Mouse (Mus musculus): ENCODE results near the gene Mad1l1. TPM values are rescaled to one million over a fixed set of nuclear protein-coding genes. Genes with fewer than 3 reads are reported as not detected.

The Mad1l1 gene
- polyA plus RNA-seq, 1 experiment from 2014 or later, result 43.7 TPM

GRCm38 (mm10) chr5:140042002-140042611, 279.2 kb downstream of the Mad1l1 start:
- WGBS, result 75% methylated on average over 3 of the region's 3 CpGs
- Histone ChIP-seq H3K9me3 (replicated peaks; ENCODE audit: control insufficient read depth, low read length) (no peaks in the 10 kb centered on the region), H3K36me3 (replicated peaks; ENCODE audit: control insufficient read depth, insufficient read depth, low read depth, low read length) (no peaks in the 10 kb centered on the region), H3K27me3 (ENCODE audit: control insufficient read depth, insufficient read depth, low read length) (no peaks in the 10 kb centered on the region), H3K4me2 (ENCODE audit: low read depth, low read length) (no peak overlapping the region), H3K9ac (replicated peaks; ENCODE audit: low read length) (no peak overlapping the region), H3K27ac (replicated peaks; ENCODE audit: low read depth, low read length) (no peak overlapping the region), H3K4me3 (ENCODE audit: low read depth, low read length) (no peak overlapping the region), H3K4me1 (ENCODE audit: control insufficient read depth, insufficient read depth, low read length) (no peaks in the 10 kb centered on the region)
- ATAC-seq (replicated peaks; ENCODE audit: insufficient number of reproducible peaks, low FRiP score, low TSS enrichment, low read depth) (no peak; the same call in 1 of the 2 replicates), DNase-seq (ENCODE audit: low spot score) (no peak)

GRCm38 (mm10) chr5:140041055-140041454, 280.3 kb downstream of the Mad1l1 start:
- no peak for ATAC-seq (replicated peaks; ENCODE audit: insufficient number of reproducible peaks, low FRiP score, low TSS enrichment, low read depth)
- Histone ChIP-seq H3K36me3 (replicated peaks; ENCODE audit: control insufficient read depth, insufficient read depth, low read depth, low read length) (no peaks in the 10 kb centered on the region), H3K4me1 (ENCODE audit: control insufficient read depth, insufficient read depth, low read length) (no peaks in the 10 kb centered on the region), H3K27me3 (ENCODE audit: control insufficient read depth, insufficient read depth, low read length) (no peaks in the 10 kb centered on the region), H3K27ac (replicated peaks; ENCODE audit: low read depth, low read length) (no peak overlapping the region), H3K9me3 (replicated peaks; ENCODE audit: control insufficient read depth, low read length) (no peaks in the 10 kb centered on the region), H3K4me2 (ENCODE audit: low read depth, low read length) (no peak overlapping the region), H3K4me3 (ENCODE audit: low read depth, low read length) (no peak overlapping the region), H3K9ac (replicated peaks; ENCODE audit: low read length) (no peak overlapping the region)
- no peak for DNase-seq (ENCODE audit: low spot score)
- 90% methylated on average over 3 of the region's 3 CpGs for WGBS

GRCm38 (mm10) chr5:140037587-140038233, 283.6 kb downstream of the Mad1l1 start:
- H3K4me3 ChIP-seq (ENCODE audit: low read depth, low read length), result no peak overlapping the region
- no peaks in the 10 kb centered on the region for H3K4me1 ChIP-seq (ENCODE audit: control insufficient read depth, insufficient read depth, low read length)
- H3K36me3 ChIP-seq (replicated peaks; ENCODE audit: control insufficient read depth, insufficient read depth, low read depth, low read length), result no peaks in the 10 kb centered on the region
- H3K4me2 ChIP-seq (ENCODE audit: low read depth, low read length), result no peak overlapping the region
- ATAC-seq (replicated peaks; ENCODE audit: insufficient number of reproducible peaks, low FRiP score, low TSS enrichment, low read depth), result no peak
- H3K9me3 ChIP-seq (replicated peaks; ENCODE audit: control insufficient read depth, low read length), result no peaks in the 10 kb centered on the region
- no peak overlapping the region for H3K9ac ChIP-seq (replicated peaks; ENCODE audit: low read length)
- no peak for DNase-seq (ENCODE audit: low spot score)
- no peaks in the 10 kb centered on the region for H3K27me3 ChIP-seq (ENCODE audit: control insufficient read depth, insufficient read depth, low read length)
- WGBS, result 90% methylated on average over 6 of the region's 6 CpGs
- H3K27ac ChIP-seq (replicated peaks; ENCODE audit: low read depth, low read length), result no peak overlapping the region

- no peak overlapping the region for H3K27ac ChIP-seq (replicated peaks; ENCODE audit: low read depth, low read length)
- no peak for DNase-seq (ENCODE audit: low spot score)
- WGBS, result 77% methylated on average over 3 of the region's 3 CpGs
Observed at GRCm38 (mm10) chr5:140035641-140036040, 285.7 kb downstream of the Mad1l1 start.

GRCm38 (mm10) chr5:140035025-140035330, 286.4 kb downstream of the Mad1l1 start:
- peak; percentile 15 for DNase-seq (ENCODE audit: low spot score)
- H3K27ac ChIP-seq (replicated peaks; ENCODE audit: low read depth, low read length), result no peak overlapping the region
- no peak for ATAC-seq (replicated peaks; ENCODE audit: insufficient number of reproducible peaks, low FRiP score, low TSS enrichment, low read depth)
- H3K9me3 ChIP-seq (replicated peaks; ENCODE audit: control insufficient read depth, low read length), result no peaks in the 10 kb centered on the region
- H3K27me3 ChIP-seq (ENCODE audit: control insufficient read depth, insufficient read depth, low read length), result no peaks in the 10 kb centered on the region
- H3K36me3 ChIP-seq (replicated peaks; ENCODE audit: control insufficient read depth, insufficient read depth, low read depth, low read length), result no peaks in the 10 kb centered on the region
- H3K9ac ChIP-seq (replicated peaks; ENCODE audit: low read length), result no peak overlapping the region
- H3K4me2 ChIP-seq (ENCODE audit: low read depth, low read length), result no peak overlapping the region
- 31% methylated on average over 1 of the region's 1 CpGs for WGBS
- no peaks in the 10 kb centered on the region for H3K4me1 ChIP-seq (ENCODE audit: control insufficient read depth, insufficient read depth, low read length)
- H3K4me3 ChIP-seq (ENCODE audit: low read depth, low read length), result no peak overlapping the region

More at GRCm38 (mm10) chr5:140035641-140036040, 285.7 kb downstream of the Mad1l1 start:
- Histone ChIP-seq H3K27me3 (ENCODE audit: control insufficient read depth, insufficient read depth, low read length) (no peaks in the 10 kb centered on the region), H3K9me3 (replicated peaks; ENCODE audit: control insufficient read depth, low read length) (no peaks in the 10 kb centered on the region), H3K4me2 (ENCODE audit: low read depth, low read length) (no peak overlapping the region), H3K36me3 (replicated peaks; ENCODE audit: control insufficient read depth, insufficient read depth, low read depth, low read length) (no peaks in the 10 kb centered on the region), H3K4me3 (ENCODE audit: low read depth, low read length) (no peak overlapping the region), H3K4me1 (ENCODE audit: control insufficient read depth, insufficient read depth, low read length) (no peaks in the 10 kb centered on the region), H3K9ac (replicated peaks; ENCODE audit: low read length) (no peak overlapping the region)
- no peak for ATAC-seq (replicated peaks; ENCODE audit: insufficient number of reproducible peaks, low FRiP score, low TSS enrichment, low read depth)

GRCm38 (mm10) chr5:140034300-140035024, 286.9 kb downstream of the Mad1l1 start:
- H3K4me2 ChIP-seq (ENCODE audit: low read depth, low read length), result no peak overlapping the region
- ATAC-seq (replicated peaks; ENCODE audit: insufficient number of reproducible peaks, low FRiP score, low TSS enrichment, low read depth), result no peak
- no peaks in the 10 kb centered on the region for H3K27me3 ChIP-seq (ENCODE audit: control insufficient read depth, insufficient read depth, low read length)
- no peak overlapping the region for H3K27ac ChIP-seq (replicated peaks; ENCODE audit: low read depth, low read length)
- no peaks in the 10 kb centered on the region for H3K4me1 ChIP-seq (ENCODE audit: control insufficient read depth, insufficient read depth, low read length)
- no peak for DNase-seq (ENCODE audit: low spot score)
- H3K9ac ChIP-seq (replicated peaks; ENCODE audit: low read length), result no peak overlapping the region
- H3K4me3 ChIP-seq (ENCODE audit: low read depth, low read length), result no peak overlapping the region
- no peaks in the 10 kb centered on the region for H3K9me3 ChIP-seq (replicated peaks; ENCODE audit: control insufficient read depth, low read length)
- H3K36me3 ChIP-seq (replicated peaks; ENCODE audit: control insufficient read depth, insufficient read depth, low read depth, low read length), result no peaks in the 10 kb centered on the region
- 97% methylated on average over 5 of the region's 5 CpGs for WGBS

GRCm38 (mm10) chr5:140026366-140026765, 295.0 kb downstream of the Mad1l1 start:
- Histone ChIP-seq H3K4me3 (ENCODE audit: low read depth, low read length) (no peak overlapping the region), H3K27ac (replicated peaks; ENCODE audit: low read depth, low read length) (no peak overlapping the region), H3K36me3 (replicated peaks; ENCODE audit: control insufficient read depth, insufficient read depth, low read depth, low read length) (no peaks in the 10 kb centered on the region), H3K9me3 (replicated peaks; ENCODE audit: control insufficient read depth, low read length) (no peaks in the 10 kb centered on the region), H3K9ac (replicated peaks; ENCODE audit: low read length) (no peak overlapping the region), H3K4me1 (ENCODE audit: control insufficient read depth, insufficient read depth, low read length) (no peaks in the 10 kb centered on the region), H3K4me2 (ENCODE audit: low read depth, low read length) (no peak overlapping the region), H3K27me3 (ENCODE audit: control insufficient read depth, insufficient read depth, low read length) (no peaks in the 10 kb centered on the region)
- DNase-seq (ENCODE audit: low spot score) (no peak), ATAC-seq (replicated peaks; ENCODE audit: insufficient number of reproducible peaks, low FRiP score, low TSS enrichment, low read depth) (no peak)
- 93% methylated on average over 4 of the region's 4 CpGs for WGBS

GRCm38 (mm10) chr5:140025301-140025700, 296.1 kb downstream of the Mad1l1 start:
- Histone ChIP-seq H3K4me3 (ENCODE audit: low read depth, low read length) (no peak overlapping the region), H3K9ac (replicated peaks; ENCODE audit: low read length) (no peak overlapping the region), H3K27me3 (ENCODE audit: control insufficient read depth, insufficient read depth, low read length) (no peaks in the 10 kb centered on the region), H3K9me3 (replicated peaks; ENCODE audit: control insufficient read depth, low read length) (no peaks in the 10 kb centered on the region), H3K27ac (replicated peaks; ENCODE audit: low read depth, low read length) (no peak overlapping the region), H3K4me1 (ENCODE audit: control insufficient read depth, insufficient read depth, low read length) (no peaks in the 10 kb centered on the region), H3K36me3 (replicated peaks; ENCODE audit: control insufficient read depth, insufficient read depth, low read depth, low read length) (no peaks in the 10 kb centered on the region), H3K4me2 (ENCODE audit: low read depth, low read length) (no peak overlapping the region)
- no peak for DNase-seq (ENCODE audit: low spot score)
- 100% methylated on average over 2 of the region's 2 CpGs for WGBS
- no peak for ATAC-seq (replicated peaks; ENCODE audit: insufficient number of reproducible peaks, low FRiP score, low TSS enrichment, low read depth)
